Mouse (Mus musculus) embryo, embryonic 10 days (tissue): ENCODE data around the gene Ero1l.

Experiments used
- DNase-seq: peaks from one replicate; pipeline ENCODE4 v3.0.0-alpha.2; 2015; ENCODE audit warnings: low spot score

Gene Ero1l

GRCm38 (mm10) chr14:45318426-45319236 lies at the start of gene Ero1l:
Ero1l (minus strand) TSS chr14:45318771.
- peak; percentile 88 for DNase-seq

- DNase-seq: no peak
These were observed 46.6 kb upstream of the Ero1l start for GRCm38 (mm10) chr14:45365196-45365587.

DNA sequence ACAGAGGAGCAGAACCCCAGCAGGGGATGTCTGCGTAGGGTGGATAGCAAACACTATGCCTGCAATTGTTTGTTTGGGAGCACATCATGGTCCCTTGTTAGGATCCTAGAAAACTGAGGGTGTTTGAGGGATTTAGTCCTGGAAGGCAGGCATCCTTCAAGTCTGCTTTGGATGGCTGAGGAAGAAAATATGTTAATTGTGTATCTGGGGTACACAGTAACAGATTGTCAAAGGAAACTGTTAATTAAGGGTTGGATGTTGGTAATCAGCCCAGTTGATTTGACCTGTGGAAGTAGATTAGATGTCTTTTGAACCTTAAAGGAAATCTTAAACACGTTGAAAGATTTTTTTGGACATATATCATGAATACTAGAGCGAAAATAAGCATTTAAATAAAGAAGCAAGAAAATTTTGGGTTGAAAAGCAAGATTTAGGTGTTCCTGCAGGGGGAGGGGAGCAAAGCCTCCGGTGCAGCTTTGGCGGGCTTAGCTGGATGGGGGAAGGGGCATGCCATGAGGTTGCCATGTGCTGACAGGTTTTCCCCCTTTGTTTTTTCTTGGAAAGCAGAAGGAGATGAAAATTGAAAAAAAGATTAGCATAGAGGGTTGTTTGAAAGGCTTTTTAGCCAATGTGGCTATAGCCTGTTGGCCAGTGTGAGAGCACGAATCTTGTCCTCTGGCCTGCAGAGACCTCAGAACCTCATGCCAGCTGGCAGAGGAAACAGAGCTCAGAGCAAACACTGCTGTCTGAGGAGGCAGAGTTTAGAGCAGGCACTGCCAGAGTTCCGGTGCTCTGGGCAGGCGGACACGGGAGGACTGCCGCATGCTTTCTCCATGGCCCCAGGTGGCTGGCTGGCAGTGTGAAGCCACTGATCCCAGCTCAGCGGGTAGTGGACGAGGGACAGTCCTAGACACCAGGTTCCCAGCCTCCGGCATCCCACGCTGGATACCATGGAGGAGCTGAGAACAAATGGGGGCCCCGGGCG lies 45.9 kb upstream of the Ero1l start:
- no peak for DNase-seq

DNA sequence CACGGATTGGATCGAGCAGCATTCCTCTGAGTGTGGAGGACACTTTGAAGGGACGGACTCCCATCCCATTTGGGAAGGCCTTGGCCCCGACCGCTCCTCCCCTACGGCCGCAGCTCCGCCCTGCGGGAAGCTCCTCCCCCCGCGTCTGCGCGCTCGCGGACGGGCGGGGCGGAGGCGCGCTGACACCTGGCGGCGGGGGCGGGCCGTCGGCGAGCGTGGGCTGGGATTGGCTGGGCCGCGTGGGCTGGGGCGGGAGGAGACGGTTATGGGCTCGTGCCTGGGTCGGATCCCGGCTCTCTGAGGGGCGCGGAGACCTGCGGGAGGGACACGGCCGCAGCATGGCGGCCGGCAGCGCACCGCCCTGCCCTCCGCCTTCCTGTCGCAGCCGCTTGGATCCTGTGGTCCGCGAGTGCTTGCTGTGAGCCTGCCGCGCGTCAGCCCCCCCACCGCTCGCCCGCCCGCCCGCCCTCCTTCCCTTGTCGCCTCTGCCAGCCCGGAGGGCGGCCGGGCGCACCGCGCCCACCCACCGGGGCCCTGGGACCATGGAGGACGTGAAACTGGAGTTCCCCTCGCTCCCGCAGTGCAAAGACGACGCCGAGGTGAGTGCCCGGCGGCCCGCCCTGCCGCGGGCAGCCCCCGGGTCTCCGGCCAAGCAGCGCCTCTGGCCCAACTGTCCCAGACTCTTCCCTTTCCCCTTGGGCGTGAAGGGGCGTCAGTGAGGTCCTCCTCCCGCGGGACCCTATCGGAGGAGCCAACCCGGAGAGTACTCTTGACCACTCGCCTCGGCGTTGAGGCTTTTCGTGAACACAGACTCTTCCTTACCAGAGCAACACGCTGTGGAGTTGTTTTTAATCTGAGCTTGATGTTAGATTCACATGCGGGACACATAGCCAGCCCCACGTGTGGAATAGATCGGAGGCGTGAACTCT lies 32.6 kb upstream of the Ero1l start, which contains the start of gene Styx:
Styx (plus strand) TSS at position 163 of the 929 bp plus-strand sequence.
- peak; percentile 94 for DNase-seq

GRCm38 (mm10) chr14:45329589-45330181 lies 11.1 kb upstream of the Ero1l start, which contains the start of gene Psmc6:
Psmc6 (plus strand) TSS chr14:45329788.
- peak; percentile 96 for DNase-seq

- DNase-seq: peak; percentile 33
These were observed 10.5 kb upstream of the Ero1l start for GRCm38 (mm10) chr14:45329018-45329588.

- DNase-seq: no peak
These were observed 9.6 kb upstream of the Ero1l start for GRCm38 (mm10) chr14:45328072-45328713.

- no peak for DNase-seq
These were observed 6.9 kb upstream of the Ero1l start for GRCm38 (mm10) chr14:45325471-45325870.

DNA sequence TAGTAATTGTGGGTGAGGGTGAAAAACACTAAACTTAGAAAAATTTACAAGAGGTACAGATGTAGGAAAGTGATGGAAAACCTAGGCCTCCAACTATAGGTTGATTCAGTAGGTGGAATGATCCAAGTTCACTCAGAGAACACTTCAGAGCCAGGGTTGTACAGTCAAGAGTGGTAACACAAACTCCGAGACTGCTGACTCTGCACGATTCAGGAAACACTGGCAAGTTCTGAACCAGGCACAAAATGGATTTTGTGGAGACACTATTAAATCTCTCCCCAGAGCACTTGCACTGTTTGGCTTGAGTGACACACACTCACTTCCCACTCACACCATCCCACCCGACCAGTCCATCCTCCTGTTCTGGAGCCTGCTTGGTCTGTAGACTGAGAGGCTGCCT lies 4.7 kb upstream of the Ero1l start:
- DNase-seq: no peak

DNA sequence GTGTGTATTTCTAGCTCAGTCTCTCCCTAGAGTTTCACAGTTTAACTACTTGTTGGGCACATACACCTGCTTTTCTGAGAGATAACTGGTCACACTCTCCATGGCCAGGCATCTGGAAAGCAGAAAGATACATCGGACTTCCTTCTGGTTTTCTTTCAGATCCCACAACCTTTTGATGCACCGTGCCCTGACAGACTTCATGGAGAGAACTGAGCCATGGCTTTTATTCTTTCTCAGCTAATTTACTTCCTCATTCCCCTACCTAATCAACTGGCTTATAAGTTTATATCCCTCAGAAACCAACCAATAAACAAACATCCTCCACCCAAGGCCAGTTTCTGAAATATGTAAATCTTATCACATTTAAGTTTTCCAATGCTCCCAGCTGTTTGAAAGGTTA lies 3.9 kb upstream of the Ero1l start:
- no peak for DNase-seq

DNA sequence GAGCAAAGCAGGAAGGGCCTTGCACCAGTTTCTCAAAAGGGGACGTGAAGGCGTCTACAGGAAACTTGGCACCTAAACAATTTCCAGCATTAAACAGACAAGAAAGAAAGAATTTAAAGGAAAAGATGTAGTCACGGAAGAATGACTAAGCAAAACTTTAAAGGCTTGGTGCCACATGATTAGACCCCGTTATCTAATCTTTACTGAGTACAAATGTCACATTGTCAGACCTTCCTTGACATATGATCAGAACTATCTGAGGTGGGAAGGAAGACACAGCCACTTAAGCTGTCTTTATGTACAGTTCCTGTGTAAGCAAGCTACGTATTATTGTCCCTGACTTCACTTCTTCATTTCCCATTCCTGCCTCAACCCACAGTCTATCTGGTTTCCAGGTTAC lies 3.1 kb upstream of the Ero1l start:
- no peak for DNase-seq

DNA sequence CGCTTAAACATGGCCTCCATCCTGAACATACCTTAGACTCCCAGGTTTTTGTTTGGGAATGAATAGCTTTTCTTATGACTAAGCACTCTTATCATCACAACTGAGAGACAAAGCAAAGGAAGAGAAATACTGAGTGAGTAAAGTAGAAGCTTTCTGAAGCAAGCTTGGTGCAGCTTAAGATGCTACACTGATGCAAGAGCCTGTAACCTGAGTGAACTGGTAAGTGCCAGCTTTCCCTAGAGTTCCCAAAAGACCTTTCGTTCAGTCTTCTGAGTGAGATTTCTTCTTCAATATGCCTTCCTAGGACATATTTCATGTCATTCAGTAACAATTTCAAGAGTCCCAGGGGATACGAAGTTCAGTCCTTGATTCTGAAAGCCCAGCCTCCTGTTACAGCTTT lies 2.5 kb upstream of the Ero1l start:
- DNase-seq: no peak

- no peak for DNase-seq
These were observed 1.5 kb upstream of the Ero1l start for GRCm38 (mm10) chr14:45320111-45320510.

- no peak for DNase-seq
These were observed 653 bp upstream of the Ero1l start for GRCm38 (mm10) chr14:45319237-45319610.

DNA sequence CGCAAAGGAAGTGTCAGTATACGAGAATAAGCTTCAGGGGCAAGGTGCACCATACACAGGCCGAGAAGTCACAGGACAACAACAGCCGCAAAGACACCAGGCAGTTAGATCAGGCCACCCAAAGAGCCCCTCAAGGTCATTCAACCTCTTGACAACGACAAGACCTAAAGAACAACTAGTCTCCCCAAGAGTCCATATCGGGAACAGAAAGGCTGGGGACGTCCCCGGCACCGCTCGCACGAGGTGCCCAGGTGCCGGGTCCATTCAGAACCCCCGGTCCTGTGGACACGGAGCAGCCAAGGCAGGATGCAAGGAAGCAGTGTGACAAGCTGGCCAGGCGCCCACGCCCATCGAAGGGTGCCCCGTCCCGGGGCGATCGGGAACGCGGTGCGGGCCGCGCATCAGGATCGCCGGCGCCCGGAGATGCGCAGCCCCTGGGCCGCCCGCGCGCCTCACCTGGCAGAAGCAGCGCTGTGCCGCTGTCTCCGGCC lies 605 bp downstream of the Ero1l start:
- peak; percentile 38 for DNase-seq

DNA sequence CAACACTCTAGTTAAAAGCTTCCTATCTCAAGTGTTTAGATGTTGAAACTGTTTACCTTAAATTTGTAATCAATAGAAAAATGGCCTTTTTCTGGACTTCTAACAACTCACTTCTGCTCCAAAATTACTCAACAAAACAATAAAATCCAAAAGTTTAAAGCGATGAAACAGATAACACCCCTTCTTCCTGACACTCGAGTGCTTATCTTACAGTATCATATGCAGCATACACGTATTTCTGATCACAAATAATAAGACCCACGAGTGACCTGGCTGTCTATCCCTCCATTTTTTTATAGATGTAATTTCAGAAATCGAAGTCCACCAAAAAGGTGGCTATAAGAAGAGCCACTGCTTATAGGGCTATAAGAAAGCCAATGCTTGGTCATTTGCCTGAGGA lies 1.6 kb downstream of the Ero1l start:
- no peak for DNase-seq

DNA sequence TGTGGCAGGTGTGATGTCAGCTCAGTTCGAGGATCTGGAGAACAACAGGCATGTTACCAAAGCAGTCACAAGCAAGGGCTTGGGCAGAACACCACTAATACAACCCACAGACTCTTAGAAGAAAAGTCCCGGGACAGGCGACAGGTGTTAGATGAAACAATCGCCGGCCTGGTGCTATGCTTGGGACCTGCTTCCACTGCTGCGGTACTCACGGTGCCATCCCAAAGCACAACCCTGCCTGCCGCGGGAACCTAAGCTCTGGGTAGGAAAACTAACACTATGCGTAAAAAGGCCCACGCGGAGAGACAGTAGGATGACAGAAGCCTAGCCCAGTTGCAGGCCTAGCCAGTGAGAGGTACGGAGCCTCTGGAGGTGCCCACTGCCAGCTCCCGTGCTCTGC lies 8.5 kb downstream of the Ero1l start:
- no peak for DNase-seq

GRCm38 (mm10) chr14:45309646-45310045 lies 8.9 kb downstream of the Ero1l start:
- no peak for DNase-seq

DNA sequence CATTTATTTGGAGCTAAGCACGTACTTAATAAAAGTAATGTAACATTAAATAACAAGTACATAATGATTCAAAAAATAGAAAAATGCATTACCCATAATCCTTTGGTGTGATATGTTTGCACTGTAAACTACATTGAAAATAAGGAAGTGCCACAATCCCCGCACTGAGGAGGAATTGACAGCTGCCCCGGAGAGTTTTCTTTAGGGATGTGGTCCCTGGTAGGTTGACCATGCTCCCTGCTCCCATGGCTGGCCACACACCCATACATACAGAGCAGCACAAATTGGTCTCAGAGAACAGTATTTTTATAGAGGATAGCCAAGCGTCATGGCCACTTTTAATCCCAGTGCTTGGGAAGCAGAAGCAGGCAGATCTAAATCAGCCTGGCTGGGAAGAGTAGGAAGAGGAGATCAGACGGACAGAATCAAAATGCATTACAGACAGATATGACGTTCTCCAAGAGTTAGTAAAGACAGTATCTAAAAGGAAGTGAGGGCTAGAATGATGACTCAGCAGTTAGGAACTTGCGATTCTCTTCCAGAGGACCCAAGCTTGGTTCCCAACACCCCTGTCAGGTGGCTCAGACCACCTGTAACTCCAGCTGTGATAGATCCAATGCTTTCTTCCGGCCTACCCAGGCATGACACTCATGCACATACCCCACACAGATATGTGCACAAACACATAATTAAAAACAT lies 10.8 kb downstream of the Ero1l start:
- DNase-seq: no peak

DNA sequence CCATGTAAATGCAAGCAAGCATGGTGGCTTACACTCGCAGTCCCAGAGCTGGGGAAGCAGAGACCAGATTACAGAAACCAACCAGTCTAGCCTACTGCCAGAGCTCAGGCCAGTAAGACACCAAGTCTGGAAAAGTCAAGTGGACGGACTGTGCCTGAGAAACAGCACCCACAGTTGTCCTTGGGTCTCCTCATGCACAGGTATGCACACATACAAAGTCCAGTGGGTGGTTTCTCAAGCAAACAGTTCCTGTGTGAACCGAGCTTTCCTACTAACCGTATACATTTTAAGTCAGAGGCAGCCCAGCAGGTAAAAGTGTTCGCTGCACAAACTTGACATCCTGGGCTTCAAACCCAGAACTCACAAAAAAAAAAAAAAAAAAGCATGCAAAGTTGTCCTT lies 12.7 kb downstream of the Ero1l start:
- DNase-seq: no peak
